Mouse (Mus musculus) frontal cortex, adult 2 months (tissue): ENCODE results near the gene Rhox10. TPM values are rescaled to one million over a fixed set of nuclear protein-coding genes. Genes with fewer than 3 reads are reported as not detected.
"Not testable (repeated sequence)": the region's sequence is repeated elsewhere in the genome, so short reads cannot be mapped to it uniquely, and the experiment has no call there.

Source experiments
- DNase-seq, 2 experiments: peaks; one replicate each; pipeline ENCODE4 v3.0.0; 2022; ENCODE audit warnings: low spot score in 1 of 2; ENCODE audit errors: extremely low spot score in 1 of 2
- polyA plus RNA-seq: library from polyadenylated mRNA; depleted of rRNA; stranded (reverse); fragments of >200 nt; gene quantifications from 2 replicates; pipeline ENCODE4 v1.2.3, GENCODE M21; 2012; rRNA removed

Rhox10 gene
- not detected in 2 replicates for polyA plus RNA-seq

DNA sequence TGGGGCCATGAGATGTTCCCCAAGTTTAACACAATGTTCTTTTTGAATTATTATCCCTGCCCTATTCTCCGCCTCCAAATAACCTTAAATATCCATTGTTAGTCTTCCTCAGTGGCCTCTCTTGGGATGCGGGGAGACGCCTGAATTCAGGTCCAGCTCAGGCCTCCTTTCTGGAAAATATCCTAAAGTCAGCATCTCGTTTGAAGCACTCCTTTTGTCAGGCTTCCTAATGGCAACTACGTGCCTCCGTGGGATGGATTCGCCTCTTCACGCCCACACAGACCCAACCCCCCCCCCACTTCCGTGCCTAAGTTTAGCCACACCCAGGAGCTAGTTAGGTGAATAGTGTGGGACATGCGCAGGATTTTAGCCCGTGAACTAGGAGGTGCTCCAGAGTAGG is at the start of gene Rhox10:
Gene Rhox10 (plus strand): TSS at position 301 of the 400 bp plus-strand sequence.
- no peak for DNase-seq

DNA sequence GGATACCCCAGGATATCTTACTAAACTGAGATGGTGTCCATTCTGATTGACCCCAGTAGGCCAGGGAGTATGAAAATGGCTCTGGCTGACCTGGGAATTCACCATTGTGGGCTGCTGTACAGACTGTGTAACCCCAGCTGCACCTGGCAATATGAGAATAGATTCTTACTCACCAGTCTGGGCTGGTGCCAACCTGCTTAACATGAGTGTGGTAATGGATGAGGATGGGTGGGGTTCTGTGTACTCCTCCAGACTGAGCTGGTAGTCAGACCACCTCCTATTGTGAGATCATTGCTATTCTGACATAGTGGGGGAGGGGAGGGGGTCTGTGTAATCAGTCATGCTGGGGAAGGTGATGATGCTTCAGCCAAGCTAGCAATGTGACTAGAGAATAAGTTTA is 47.7 kb upstream of the Rhox10 start, which contains the start of gene Btg1-ps1:
Gene Btg1-ps1 (minus strand): TSS at position 219 of the 400 bp plus-strand sequence.
- DNase-seq: not testable (repeated sequence)

DNA sequence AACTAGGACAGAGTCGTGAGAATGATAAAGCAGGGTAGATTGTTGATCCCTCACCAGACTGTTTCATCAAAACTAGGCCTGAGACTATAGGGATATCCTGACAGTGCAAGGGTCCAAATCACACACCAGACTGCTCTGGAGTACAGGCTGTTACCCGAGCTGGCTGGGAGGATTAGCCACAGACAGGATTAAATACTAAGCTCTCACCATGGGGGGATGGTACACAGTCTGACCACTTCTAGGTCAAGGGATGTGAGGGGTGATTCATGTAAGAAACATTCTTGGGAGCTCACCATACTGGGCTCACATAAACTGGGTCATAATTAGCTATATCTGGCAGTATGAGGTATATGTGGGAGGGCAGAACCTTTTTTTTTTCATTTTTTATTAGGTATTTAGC is 32.4 kb upstream of the Rhox10 start:
- DNase-seq: no peak

DNA sequence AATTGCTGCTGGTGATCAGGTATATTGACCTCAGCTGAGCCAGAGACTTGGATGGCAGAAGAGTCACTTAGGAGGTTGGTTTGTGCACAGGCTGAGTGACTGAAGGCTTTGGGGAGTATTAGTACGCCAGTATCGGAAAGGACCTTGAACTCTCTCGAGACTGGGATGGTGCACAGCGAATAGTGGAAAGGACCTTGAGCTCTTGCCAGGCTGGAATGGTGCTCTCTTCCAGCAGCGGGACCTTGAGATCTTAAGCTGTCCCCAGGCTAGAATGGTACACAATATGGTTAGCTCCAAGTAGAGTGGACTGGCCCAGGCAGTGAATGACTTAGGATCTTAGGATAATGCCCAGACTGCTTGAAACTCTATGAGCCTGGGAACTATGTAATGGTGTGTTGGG is 26.6 kb upstream of the Rhox10 start:
- DNase-seq: no peak

DNA sequence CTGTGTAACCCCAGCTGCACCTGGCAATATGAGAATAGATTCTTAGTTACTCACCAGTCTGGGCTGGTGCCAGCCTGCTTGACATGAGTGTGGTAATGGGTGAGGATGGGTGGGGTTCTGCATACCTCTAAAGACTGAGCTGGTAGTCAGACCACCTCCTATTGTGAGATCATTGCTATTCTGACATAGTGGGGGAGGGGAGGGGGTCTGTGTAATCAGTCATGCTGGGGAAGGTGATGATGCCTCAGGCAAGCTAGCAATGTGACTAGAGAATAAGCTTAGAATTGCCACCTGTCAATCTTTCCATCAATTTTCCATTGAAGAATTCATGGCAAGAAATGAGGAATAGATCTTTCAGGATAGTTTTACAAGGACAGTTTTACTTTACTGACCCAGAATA is 23.3 kb upstream of the Rhox10 start, which contains the start of gene Btg1-ps2:
Gene Btg1-ps2 (minus strand): TSS at position 101 of the 400 bp plus-strand sequence.
- DNase-seq: not testable (repeated sequence)

DNA sequence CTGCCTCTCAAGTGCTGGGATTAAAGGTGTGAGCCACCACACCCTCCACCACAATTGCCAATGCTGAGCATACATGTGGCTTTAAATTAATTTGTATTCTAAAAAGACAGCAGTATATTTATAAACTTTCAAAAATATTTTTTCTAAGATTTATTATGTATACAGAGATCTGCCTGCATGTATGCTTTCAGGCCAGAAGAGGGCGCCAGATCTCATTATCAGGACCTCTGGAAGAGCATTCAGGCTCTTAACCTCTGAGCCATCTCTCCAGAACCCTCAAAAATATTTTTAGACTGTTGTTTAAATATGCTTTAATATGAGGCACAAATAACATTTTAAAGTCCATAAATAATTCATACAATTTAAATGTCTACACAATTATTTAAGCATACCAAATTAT is 4.7 kb upstream of the Rhox10 start:
- peak in 1 of 2 experiments; percentile 28 for DNase-seq

DNA sequence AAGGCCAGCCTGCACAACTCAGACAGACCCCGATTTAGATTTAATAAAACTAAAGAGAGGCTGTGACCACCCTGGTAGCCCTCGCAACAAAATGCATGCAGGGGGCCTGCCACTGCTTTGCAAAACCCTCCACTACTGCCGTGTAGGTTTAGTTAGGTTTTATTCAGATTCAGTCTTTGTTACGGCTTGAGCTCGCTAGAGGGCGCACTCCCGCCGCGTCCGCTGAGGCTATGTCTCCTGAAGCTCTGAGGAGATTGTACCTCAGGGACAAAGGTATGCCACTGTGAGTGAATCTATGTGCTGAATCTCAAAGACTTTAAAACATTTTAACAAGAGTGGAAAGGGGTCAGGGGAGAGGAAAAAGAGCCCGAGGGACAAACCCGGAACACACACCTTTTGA is 18.0 kb downstream of the Rhox10 start:
- peak in 1 of 2 experiments; percentile 62 for DNase-seq

DNA sequence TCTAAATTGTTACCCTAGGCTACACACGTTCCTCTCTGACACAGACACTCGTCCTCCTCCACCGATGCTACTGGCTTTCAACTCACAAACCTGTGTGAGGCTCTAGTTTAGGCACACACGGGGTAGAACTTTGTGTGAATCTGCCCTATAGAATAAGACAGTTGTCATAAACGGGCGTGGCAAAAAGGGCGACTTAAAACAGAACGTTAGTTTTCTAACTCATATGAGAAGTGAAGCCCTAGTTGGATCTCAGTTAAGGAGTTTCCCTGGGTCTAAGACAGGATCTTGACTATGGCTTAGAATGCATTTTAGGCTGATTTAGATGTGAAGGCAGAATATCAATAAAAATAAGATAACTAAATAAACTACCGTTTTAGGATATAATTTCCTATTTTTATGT is 18.8 kb downstream of the Rhox10 start, which contains the start of gene Rhox11:
Gene Rhox11 (minus strand): TSS at position 101 of the 400 bp plus-strand sequence.
- DNase-seq: no peak

DNA sequence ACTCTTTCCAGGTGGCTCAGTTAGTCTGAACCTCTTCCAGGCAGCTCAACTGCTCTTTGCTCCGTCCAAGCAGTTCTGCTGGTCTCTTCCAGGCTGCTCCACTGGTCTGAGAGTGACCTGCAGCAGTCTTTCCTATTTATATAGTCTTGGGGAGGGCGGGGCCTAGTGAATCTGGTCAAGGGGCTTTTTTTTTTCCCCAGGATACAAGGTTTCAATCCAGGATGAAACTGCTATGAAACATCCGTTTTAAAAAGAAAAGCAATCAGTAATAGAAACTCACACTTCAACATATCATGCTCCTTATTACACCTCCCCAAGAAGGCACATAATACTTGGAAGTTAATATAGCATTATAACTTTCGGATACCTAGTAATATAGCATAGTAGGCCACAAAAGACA is 44.5 kb downstream of the Rhox10 start, which contains the start of gene Rhox12:
Gene Rhox12 (minus strand): TSS at position 101 of the 400 bp plus-strand sequence.
- DNase-seq: no peak

DNA sequence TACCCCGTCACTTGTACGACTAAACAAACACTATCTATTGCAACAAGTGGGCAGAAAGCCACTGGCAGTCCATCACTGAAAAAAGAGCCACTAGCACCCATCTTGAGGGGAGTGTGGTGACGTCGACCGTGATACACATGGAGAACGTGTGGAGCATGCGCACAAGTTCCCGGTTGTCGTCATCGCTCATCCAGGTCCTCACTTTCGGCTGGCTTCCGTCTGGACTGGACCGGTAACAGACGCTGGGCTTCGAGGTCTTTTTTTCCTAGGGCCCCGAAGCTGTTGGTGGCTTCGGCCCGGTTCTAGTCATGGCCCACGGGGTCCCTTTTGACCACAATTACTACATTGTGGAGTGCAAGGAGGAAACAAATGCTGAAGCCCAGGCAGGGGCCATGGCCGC is 54.7 kb downstream of the Rhox10 start, which contains the start of gene Rhox13:
Gene Rhox13 (plus strand): TSS at position 238 of the 400 bp plus-strand sequence.
- no peak for DNase-seq

Other genes starting within 250 kb of the Rhox10 start
- 0.78 and 2.2 TPM in 2 replicates for gene Rhox6, start 239.6 kb upstream of the Rhox10 start, polyA plus RNA-seq
- gene Rhox7a, start 234.8 kb upstream of the Rhox10 start, polyA plus RNA-seq: not detected in 2 replicates
- gene Rhox8, start 187.5 kb upstream of the Rhox10 start, polyA plus RNA-seq: not detected in 2 replicates
- not detected in 2 replicates for gene Rhox7b, start 169.2 kb upstream of the Rhox10 start, polyA plus RNA-seq
- 0.80 and 2.9 TPM in 2 replicates for gene Rhox9, start 164.7 kb upstream of the Rhox10 start, polyA plus RNA-seq
- not detected in 2 replicates for gene Btg1-ps1, start 47.7 kb upstream of the Rhox10 start, polyA plus RNA-seq
- not detected in 2 replicates for gene Btg1-ps2, start 23.4 kb upstream of the Rhox10 start, polyA plus RNA-seq
- not detected in 2 replicates for gene Rhox11, start 18.7 kb downstream of the Rhox10 start, polyA plus RNA-seq
- gene Rhox12, start 44.4 kb downstream of the Rhox10 start, polyA plus RNA-seq: 0.10 TPM in 1 of 2 replicates, not detected in the other
- not detected in 2 replicates for gene Rhox13, start 54.7 kb downstream of the Rhox10 start, polyA plus RNA-seq
- gene Zbtb33, start 123.3 kb downstream of the Rhox10 start, polyA plus RNA-seq: 9.8 and 10.9 TPM in 2 replicates
- gene Tmem255a, start 186.0 kb downstream of the Rhox10 start, polyA plus RNA-seq: 32.2 and 33.3 TPM in 2 replicates
- 0.02 TPM in 1 of 2 replicates, not detected in the other for gene Atp1b4, start 249.7 kb downstream of the Rhox10 start, polyA plus RNA-seq